Mouse (Mus musculus) ovary, postnatal 14 days (tissue): ENCODE measurements at regions not wholly inside any gene's neighbourhood (a gene's known extent, or its start where the extent isn't known, plus 50 kb on each side); places are given as distances from the start of the nearest gene placed in this dataset.

Source experiments
- DNase-seq: peaks from one replicate; pipeline ENCODE4 v3.0.0; 2022; ENCODE audit warnings: low spot score

DNA sequence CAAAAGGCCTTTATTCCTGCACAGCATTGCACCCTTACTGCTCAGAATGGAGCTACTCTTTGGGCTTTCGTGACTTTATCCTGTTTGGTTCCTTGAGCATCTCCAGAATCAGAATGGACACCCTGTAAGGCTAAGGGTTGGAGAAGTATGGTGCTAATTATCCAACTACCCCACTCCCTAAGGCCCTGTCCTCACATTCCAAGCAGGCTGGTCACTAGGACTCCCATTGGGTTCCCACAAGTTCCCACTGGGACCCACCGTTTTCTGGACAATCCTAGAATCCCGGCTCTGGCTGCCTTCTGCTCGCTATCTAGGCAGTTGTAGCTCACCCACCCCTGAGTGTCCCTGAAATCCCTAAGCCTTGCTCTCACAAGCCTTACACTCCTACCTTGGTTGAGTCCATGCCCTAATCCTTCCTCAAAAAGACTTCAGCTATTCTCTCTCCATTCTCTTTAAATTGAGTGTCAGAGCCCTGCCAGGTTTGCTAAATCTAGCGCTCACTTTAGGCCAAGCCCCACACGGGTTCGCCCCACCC, 146.1 kb downstream of the Efcab1 start:
- no peak for DNase-seq

DNA sequence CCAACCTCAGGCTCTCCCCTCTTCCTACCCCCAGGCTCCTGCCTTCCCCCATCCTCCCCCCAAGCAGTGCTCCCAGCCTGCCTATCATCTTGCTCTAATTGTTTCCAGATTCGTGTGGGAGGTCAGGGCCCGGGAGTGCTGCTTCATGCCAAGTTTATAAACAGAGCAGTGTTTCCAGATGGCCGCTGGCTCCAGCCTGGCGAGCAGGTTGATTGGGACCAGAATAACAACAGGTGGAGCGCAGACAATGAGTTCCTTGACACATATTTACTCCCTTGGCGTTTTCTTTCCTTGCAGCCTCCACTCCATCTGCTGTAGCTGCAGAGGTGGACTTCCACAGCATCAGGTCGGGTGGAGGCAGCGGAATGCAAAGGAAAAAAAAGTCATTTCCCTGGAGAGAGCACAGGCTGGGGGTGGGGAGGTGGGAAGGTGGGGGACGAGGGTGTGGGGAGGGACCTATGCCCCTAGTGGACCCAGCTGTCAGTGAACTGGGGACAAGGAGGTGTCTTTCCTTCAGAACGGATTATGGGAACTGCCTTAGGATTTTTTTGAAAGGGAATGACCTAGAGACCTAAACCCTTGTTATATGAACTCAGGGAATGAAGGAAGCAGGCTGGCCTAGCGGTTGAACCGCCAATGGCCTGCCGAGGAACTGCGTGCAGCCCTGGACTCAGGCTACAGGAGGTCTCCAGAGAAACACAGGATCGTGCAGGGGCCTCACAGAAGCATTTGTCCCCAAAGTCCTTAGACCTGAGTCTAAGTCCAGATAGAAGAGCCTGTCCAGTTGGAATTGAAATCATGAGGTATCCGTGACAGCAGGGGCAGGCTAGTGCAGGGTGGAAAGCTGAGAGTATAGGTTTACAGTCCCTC, 146.8 kb downstream of the Efcab1 start:
- DNase-seq = peak; percentile 48

DNA sequence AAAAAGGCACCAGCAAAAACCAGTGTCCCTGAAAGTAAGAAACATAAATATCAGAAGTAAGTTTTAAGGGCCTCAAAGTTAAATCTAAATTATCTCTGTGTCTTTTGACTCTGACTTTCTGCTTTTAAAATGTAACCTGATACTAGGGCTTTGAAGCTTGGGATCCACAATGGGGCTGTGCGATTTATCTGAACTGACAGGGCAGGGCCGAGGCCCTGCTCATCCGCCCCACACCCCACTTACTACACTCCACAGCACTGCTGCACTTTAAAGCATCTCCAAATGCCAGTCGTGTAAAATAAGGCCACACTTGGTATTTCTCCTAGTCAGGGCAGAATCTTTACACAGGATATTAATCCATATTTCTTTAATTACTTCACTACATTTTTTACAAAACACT, 147.4 kb downstream of the Efcab1 start:
- DNase-seq = no peak

DNA sequence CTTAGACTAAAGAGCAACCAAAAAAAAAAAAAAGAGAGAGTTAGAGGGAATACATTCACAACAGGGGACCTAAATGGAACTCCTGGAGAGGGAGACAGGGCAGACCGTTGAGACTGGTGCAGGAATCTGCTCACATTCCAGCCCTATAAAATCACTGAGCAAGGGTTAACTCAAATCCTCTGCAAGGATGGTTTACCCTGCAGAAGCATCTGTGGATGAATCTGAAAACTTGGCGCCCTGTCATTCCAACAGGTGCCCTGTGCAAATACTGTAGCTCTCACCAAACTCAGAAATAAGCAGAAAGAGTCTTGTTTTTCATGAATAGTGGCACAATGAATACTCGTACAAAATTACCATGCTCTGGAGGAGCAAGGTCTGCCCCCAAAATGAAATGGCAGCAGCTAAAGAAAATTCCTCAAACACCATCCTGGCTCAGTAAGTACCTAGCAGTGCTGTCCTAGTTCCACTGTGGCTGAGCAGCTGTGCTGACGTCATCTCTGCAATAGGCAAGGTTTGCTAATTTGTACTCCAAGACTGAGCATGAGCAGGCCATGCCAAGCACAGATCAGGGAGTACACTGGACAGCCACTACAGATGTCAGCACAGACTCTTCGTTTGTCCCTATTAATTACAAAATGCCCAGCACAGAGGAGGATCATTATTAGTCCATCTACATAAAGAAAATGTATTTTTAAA, 148.0 kb downstream of the Efcab1 start:
- no peak for DNase-seq

DNA sequence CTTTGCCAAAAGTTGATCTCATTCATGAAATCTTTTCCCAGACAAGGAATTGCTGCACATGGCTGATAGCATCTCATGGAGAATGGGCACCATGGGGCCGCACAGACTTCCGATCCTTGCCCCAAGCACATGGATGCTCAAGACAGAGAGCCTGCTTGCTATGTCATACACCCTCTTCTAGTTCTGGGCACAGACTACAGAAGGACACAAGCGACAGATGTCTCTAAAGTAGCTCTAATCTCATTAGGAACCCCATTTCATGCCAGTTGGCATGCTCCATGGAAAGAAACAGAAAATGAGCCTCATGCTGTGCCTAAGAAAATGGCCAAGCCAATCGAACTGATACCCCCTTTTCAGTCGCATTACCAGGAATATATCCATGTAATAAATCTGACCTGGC, 149.3 kb downstream of the Efcab1 start:
- no peak for DNase-seq

DNA sequence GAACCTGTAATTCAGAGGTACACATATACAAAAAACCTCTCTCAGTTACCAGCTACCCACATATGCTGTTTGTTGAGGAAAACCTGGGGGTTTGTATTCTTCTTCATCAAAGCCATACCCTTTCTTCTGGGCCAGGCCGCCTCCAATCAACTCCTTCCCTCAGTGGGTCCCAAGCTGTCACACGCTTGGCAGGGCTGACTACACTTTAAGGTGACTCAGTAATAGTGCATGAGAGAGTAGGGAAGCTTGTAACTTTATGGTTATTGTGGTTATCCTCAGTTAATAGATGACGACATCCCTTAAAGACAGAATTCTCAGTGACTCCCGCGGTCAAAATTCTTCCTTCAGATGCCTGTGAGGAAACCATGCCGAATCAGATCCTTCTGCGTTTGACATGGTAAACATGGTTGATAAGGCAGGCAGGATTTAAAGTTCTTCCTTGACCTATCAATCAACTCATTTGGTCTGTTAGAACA, 164.1 kb downstream of the Efcab1 start:
- DNase-seq = no peak

DNA sequence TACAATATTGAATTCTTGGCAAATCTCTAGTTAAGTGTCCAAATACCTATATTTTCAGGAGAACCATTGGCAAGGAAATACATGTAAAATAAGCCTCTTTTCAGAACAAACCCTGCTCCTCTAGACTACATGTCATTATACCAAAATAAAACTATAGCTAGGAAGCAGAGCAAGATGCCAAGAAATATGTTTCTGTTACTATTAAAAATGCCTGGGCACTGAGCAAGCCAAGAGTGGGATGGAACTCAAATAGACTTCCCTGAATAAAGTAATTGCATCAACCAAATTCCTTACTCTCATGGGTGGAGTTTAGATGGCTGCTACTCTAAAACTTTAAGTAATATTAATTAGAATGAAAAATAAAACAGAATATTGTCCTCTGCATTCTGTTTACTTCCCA, 168.0 kb downstream of the Efcab1 start:
- DNase-seq = no peak

DNA sequence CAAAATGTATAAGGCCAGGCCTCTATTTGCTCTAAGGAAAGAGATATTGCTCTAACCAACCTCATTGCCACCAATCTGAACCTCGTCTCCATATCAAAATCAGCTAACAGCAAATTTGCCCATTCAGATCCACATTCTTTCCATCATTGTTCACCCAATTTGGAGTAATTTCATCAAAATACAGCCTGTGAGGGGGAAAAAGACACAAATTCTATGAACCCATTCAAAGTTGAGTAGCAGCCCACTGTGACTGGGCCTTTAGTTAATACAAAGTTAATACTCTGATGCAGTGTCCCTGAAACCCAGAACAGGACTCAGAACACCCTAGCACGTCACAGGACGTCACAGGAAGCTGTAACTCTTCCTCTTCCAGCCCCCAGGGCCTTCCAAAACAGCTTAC, 177.3 kb downstream of the Efcab1 start:
- no peak for DNase-seq

DNA sequence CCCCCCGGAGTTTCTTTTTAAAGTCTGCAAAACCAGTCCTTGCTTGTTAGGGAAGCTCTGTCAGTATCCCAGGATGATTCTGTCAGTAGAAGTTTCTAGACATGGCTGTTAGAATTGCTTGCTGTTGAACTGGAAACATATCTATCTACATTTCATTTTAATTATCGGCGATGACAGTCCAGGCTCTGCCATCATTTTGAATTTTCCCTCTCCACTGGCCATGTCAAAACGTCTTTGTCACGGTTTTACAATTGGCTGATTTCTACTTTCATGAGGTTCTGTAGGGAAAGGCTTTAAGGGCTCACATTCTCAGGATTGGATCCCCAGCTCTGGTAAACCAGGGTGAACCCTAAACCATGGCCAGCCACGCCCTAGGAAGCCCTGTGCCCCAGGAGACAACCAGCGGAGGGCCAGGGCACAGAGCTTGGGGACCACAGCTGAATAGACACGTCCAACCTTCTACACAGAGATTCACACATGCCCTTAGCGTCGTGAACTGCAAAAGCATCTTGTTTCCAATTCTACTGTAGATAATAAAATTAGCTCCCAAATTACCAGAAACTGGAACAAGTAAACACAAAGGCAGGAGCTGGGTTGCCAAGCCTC, 177.8 kb downstream of the Efcab1 start:
- DNase-seq = no peak

DNA sequence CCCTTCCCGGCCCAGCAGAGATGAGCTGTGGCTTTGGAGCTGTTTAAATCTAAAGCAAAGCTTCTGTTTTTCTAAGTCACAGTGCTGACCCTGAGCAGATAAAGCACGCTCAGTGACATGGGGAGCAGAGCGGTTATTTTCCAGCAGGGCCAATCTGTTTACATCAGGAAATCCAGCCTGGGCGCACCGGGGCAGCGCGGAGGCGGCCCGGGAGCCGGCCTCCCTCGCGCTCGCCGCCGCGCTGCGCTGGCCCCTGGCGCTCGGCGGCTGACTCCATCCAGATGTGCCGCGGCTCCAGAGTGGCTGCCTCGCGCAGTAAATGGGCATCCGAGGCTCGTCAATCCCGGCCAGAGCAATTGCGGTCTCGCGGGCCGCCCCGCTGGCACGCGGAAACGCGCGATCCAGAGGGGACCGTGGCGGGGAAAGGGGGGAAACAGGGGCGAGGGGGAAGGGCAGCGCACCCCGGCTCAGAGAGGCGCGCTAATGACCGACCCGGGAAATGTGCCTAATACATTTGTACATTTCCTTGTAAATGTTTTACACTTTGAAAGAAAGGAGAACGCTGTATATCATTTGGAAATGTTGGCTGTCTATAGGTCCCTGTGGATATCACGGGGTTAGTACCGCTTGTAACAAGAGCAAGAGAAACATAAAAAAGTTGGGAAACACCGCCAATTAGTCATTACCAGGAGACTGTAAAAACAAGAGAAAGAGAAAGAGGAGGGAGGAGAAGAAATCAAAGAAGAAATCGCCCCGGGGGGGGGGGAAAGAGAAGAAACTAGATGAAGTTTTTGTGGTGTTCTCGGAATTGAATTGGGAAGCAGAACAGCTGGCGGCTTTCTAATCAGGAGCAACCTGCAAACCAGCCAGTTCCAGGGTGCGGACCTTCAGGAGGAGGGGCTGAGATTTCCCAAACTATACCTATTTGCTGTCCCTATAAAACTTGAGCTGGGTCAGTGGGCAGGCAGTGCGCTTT, 178.6 kb downstream of the Efcab1 start:
- peak; percentile 20 for DNase-seq

DNA sequence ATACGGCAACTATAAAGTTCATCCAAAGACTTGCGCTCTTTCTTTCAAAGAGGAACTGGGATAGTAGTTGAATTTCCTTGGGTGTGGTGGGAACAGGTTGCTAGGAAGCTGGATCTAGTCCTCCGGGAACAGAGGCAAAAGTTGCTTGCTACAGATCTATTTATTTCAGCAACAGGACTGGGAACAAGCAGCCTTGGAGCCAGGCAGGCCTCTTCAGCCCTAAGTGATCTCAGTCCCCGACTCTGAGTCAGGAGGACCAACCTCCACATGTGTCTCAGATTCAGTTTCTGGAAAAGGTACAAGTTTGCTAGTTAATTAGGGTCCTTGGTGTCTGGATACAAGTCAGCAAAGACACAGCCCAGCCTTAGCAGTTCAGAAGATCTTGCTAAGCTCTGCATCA, 180.2 kb downstream of the Efcab1 start:
- no peak for DNase-seq

DNA sequence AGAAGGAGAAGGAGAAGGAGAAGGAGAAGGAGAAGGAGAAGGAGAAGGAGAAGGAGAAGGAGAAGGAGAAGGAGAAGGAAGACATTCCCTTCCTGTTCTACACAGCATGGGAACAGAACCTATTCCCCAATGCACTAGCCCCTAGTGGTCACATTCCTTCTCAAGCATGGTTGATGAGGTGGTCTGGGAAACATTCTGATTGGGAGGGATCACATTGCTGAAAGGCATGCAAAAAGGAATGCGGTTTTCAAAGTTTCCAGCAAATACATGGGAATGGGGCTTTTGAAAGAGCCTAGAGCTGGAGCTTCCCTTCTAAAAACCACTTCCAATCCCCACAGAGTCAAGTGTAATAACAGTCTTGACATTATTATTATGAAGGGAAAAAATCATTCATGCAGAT, 197.5 kb downstream of the Efcab1 start:
- no peak for DNase-seq

DNA sequence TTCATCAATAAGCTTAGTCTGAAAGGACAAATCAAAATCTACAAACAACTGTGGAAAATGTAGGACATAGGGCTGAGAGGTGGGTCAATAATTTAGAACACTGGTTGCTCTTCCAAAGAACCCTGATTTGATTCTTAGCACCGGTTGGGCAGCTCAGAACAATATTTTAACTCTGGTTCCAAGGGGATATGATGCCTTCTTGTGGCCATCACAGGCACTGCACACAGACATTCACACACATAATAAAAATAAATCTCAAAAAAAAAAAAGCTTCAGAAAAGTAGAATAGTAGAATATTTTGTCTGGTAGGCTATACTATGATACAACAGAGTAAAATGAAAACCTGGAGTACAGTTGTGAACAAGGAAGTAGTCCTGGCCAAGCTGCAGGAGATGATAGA, 200.8 kb downstream of the Efcab1 start:
- no peak for DNase-seq

DNA sequence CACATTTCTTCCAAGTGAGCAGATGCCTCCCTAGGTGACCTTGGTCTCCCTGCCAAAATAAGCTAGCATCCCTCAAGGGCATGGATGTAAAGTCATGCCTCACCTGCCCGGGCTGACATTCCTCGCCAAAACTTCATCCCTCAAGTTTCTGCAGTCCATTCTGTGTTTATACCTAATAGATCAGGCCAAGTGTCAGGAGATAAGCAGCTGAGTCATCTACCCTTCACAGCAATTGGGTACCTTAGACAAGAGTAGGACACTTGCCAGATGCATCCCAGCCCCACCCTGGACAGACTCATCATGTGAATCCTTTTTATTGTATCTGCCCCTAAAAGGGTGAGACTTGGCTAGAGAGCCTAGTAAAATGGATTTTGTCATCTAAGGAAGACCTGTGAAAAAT, 204.1 kb upstream of the Gm21897 start:
- no peak for DNase-seq

DNA sequence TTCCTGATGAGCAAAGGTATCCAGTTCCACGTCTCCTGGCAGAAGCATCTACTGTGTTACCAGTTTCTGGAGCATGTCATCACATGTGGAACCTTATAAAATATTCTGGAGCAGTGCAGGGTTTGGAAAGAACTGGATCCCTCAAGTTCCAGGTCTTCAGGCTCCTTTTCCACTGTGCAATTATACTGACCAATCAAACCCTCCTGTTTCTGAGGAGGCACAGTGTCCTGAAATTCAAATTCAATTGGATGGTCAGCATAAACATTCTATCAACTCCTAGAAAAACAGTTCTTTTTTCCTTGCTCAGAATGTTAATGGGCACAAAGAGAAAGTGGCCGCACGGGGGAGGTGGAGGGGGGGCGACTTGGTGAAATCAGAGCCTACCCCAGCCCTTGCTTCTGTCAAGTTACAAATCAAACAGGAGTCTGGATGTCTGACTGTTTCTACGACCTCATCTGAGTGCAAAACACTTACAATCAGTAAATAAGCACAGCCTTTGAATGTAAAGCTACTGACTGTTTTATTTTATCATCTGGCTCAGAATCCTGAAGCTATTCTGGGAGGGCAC, 203.2 kb upstream of the Gm21897 start:
- DNase-seq = no peak

DNA sequence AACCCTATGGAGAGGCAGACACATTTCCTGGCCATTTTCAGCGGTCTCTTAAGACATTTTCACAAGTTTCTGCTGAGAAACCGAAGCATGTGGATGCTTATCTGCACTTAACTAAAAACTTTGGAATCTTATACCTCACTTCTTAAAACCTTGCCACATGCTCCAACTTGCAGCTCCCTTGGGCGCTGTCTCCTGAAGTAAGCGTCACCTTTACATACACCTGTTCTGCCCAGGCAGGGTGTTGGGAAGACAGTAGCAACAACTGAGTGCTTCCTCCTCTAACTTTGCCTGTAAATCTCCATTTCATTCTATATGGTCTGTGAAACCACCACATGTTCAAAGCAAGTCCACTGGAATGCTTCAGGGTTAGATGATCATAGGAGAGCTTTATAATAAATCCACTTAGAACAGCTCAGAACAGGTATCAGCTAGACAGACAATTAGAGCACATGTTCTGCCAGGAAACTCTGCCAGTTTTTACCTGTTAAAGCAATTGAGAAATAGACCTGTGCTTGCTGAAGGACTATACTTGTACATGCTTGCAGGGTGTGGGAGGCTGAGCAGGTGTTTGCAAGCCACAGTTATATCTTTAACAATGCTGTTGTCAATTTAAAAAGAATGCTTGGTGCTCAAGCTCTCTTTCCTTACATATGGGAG, 202.6 kb upstream of the Gm21897 start:
- no peak for DNase-seq

DNA sequence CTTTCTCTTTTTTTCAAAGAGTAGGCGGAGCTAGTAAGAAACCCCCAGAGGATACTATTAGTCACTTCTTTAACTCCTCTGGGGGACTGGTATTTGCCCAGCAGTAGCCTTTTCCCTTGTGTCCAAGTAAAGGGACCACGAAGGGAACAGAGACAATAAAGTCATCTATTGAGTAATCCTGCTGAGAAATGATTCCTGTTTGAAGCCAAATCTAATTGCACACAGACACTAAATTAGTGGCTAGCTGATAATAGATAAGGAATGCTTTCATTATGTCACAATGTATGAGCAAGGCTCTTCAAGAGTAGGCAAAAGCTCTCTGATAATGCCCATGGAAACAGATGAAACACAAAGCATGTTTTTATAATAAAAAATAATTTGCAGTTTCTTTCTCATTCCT, 201.9 kb upstream of the Gm21897 start:
- DNase-seq = no peak

DNA sequence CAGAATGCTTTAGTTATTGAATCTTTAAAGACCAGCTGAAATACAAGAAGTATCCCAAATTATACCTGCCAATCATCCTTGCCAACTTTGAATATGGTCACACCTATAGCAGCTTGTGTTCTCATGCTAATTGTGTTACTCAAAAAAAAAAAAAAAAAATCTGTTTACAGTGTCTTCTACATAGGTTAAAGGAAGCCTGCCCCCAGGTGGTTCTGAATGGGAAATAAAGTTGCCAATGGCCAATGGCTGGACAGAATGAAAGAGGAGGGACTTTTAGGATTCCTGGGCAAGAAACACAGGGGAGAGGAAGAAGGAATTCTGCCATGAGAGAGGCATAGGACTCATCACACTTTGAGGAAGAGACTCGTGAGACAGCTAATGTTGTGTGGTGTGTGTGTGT, 197.5 kb upstream of the Gm21897 start:
- DNase-seq = no peak

DNA sequence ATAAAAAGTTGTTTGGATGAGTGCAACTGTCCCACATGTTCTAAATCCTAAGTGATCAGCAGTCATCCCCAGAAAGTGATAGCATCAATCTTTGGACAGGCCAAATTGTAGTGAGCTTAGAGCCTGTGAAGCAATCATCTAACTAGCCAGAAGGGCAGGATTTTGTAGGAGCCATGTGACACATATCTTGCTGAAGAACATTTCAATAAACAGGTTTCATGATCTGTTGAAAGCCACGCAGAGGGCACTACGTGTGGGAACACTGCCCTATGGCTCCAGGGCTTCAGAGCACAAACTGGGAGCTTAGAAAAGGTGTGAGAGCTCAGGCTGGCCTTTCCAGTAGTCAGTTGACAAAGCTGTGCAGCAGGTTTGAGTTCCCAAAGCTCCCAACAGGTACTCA, 188.3 kb upstream of the Gm21897 start:
- DNase-seq = no peak

DNA sequence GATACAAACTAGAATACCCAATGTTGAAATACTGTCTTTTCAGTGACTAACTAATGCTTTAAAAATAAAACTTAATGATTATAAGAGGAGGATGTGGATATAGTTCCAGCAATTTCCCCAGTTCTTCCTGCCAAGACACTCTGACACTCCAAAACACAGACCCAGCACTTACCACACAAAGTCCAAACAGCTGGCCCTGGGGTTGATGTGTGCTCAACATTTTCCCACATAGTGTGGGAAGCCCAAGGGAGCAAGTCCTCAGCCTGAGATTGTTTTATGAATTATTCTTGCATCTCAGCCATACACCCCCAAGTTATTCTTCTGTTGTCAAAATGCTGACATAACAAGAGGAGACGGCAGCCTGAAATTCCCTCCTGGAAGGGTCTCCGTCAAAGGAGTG, 187.5 kb upstream of the Gm21897 start:
- no peak for DNase-seq

DNA sequence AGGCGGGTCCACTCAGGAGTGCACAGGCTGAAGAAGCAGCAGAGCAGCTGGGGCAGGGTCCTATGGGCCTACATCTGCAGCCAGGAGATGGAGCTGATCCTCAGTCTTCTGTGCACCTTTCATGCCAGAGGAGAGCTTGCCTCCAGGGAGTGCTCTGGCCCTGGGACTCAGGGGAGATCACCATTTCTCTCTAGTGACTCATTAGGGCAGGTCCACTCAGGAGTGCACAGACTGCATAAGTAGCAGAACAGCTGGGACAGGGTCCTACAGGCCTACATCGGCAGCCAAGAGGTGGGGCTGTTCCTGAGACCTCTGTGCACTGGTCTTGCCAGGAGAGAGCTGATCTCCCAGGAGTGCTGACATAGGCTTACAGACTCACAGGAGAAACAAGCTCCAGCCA, 159.4 kb upstream of the Gm21897 start:
- no peak for DNase-seq
